Mouse (Mus musculus) kidney, postnatal 0 days (tissue): Measurements from ENCODE around the gene Agtpbp1. TPM values are rescaled to one million over a fixed set of nuclear protein-coding genes. Genes with fewer than 3 reads are reported as not detected.

Source experiments
- ATAC-seq: fragments of 200-750 bp; cut with Nextera tagmentation; replicated peaks from 2 replicates; pipeline ENCODE4 v1.8.0; 2017; ENCODE audit warnings: low read depth, moderate number of reproducible peaks, moderate TSS enrichment, moderate library complexity; ENCODE audit not compliant: low FRiP score
- DNase-seq: peaks from one replicate; pipeline ENCODE4 v3.0.0-alpha.2; 2016; ENCODE audit warnings: low spot score
- H3K27ac ChIP-seq: fragments of 300-500 bp; sonication (generic); 2 replicates; pipeline ENCODE4 v1.5.1; 2014; ENCODE audit warnings: mild to moderate bottlenecking
- H3K27me3 ChIP-seq: fragments of 300-500 bp; sonication (generic); 2 replicates; pipeline ENCODE4 v1.6.1; 2014; ENCODE audit warnings: low read length, mixed read lengths; ENCODE audit not compliant: insufficient read depth
- H3K36me3 ChIP-seq: fragments of 300-500 bp; sonication (generic); 2 replicates; pipeline ENCODE4 v1.6.1; 2014; ENCODE audit warnings: low read length, mixed read lengths; ENCODE audit not compliant: insufficient read depth
- H3K4me1 ChIP-seq: fragments of 300-500 bp; sonication (generic); replicated peaks from 2 replicates; pipeline ENCODE4 v1.6.1; 2014; ENCODE audit warnings: antibody characterized with exemption, low read length, mixed read lengths; ENCODE audit not compliant: insufficient read depth
- H3K4me2 ChIP-seq: fragments of 300-500 bp; sonication (generic); 2 replicates; pipeline ENCODE4 v1.6.1; 2014; ENCODE audit warnings: mild to moderate bottlenecking, low read length, moderate library complexity, mixed read lengths
- H3K4me3 ChIP-seq: fragments of 300-500 bp; sonication (generic); replicated peaks from 2 replicates; pipeline ENCODE4 v1.5.1; 2014; ENCODE audit warnings: low read depth, low read length
- H3K9ac ChIP-seq: fragments of 300-500 bp; sonication (generic); 2 replicates; pipeline ENCODE4 v1.6.1; 2014; ENCODE audit warnings: low read depth, low read length
- H3K9me3 ChIP-seq: fragments of 300-500 bp; sonication (generic); replicated peaks from 2 replicates; pipeline ENCODE4 v1.6.1; 2016; ENCODE audit warnings: low read length, inconsistent platforms, mixed read lengths
- CTCF ChIP-seq: IDR thresholded peaks from 2 replicates; pipeline ENCODE4 v1.5.1; 2016; ENCODE audit warnings: antibody characterized with exemption, low read depth, mild to moderate bottlenecking, moderate library complexity
- WGBS: fragments of 180-500 bp; shearing (Covaris S2); extraction: QIAGEN DNeasy Blood & Tissue Kit; methylation state at CpG from one replicate; pipeline ENCODE4 v1.1.7; 2014; 5-methylcytosine and 5-hydroxymethylcytosine counted together
- polyA plus RNA-seq: library from polyadenylated mRNA; unstranded; fragments of >200 nt; fragmentation: Nextera tagmentation; extraction: Ambion mirVana; gene quantifications from 2 replicates; pipeline ENCODE4 v1.2.1, GENCODE M21; 2015

Agtpbp1 gene
- polyA plus RNA-seq, 1 experiment from 2014 or later: 10.1 TPM

- DNase-seq (no peak), ATAC-seq (no peak)
- WGBS: 88% methylated on average over 10 of the region's 10 CpGs
- H3K9me3 ChIP-seq: no peaks in the 10 kb centered on the region
- no peak overlapping the region for H3K27ac ChIP-seq
- no peak for TF ChIP-seq CTCF
- H3K4me2 ChIP-seq: no peak overlapping the region
- H3K9ac ChIP-seq: no peak overlapping the region
- H3K4me1 ChIP-seq: peaks cover 13% of the 10 kb centered on the region; the same call in 1 of the 2 replicates
- H3K4me3 ChIP-seq: no peak overlapping the region
- H3K36me3 ChIP-seq: no peaks in the 10 kb centered on the region
- H3K27me3 ChIP-seq: no peaks in the 10 kb centered on the region
Measured at GRCm38 (mm10) chr13:59542411-59542810, 42.6 kb downstream of the Agtpbp1 start.

- Histone ChIP-seq H3K27ac (no peak overlapping the region), H3K4me1 (0 out of 2 replicates have a peak, but pooled peaks cover 3% of the 10 kb centered on the region), H3K36me3 (no peaks in the 10 kb centered on the region), H3K9me3 (no peaks in the 10 kb centered on the region), H3K27me3 (no peaks in the 10 kb centered on the region), H3K4me3 (no peak overlapping the region), H3K4me2 (no peak overlapping the region), H3K9ac (no peak overlapping the region)
- DNase-seq (no peak), ATAC-seq (no peak)
- 85% methylated on average over 5 of the region's 5 CpGs for WGBS
- no peak for TF ChIP-seq CTCF
Measured at GRCm38 (mm10) chr13:59540030-59540429, 45.0 kb downstream of the Agtpbp1 start.

GRCm38 (mm10) chr13:59538661-59539060 lies 46.4 kb downstream of the Agtpbp1 start:
- H3K36me3 ChIP-seq: no peaks in the 10 kb centered on the region
- H3K4me3 ChIP-seq: no peak overlapping the region
- no peaks in the 10 kb centered on the region for H3K4me1 ChIP-seq
- no peak for ATAC-seq
- H3K4me2 ChIP-seq: no peak overlapping the region
- TF ChIP-seq CTCF: no peak
- DNase-seq: no peak
- H3K27me3 ChIP-seq: no peaks in the 10 kb centered on the region
- no peak overlapping the region for H3K27ac ChIP-seq
- WGBS: 91% methylated on average over 5 of the region's 5 CpGs
- H3K9ac ChIP-seq: no peak overlapping the region
- H3K9me3 ChIP-seq: no peaks in the 10 kb centered on the region

- H3K27me3 ChIP-seq: no peaks in the 10 kb centered on the region
- no peaks in the 10 kb centered on the region for H3K9me3 ChIP-seq
- WGBS: 77% methylated on average over 2 of the region's 2 CpGs
- H3K4me1 ChIP-seq: no peaks in the 10 kb centered on the region
- H3K36me3 ChIP-seq: 0 out of 2 replicates have a peak, but pooled peaks cover 7% of the 10 kb centered on the region
- no peak overlapping the region for H3K4me2 ChIP-seq
- DNase-seq (no peak), ATAC-seq (no peak)
- TF ChIP-seq CTCF: no peak
- no peak overlapping the region for H3K9ac ChIP-seq
- no peak overlapping the region for H3K27ac ChIP-seq
- no peak overlapping the region for H3K4me3 ChIP-seq
Measured at GRCm38 (mm10) chr13:59536631-59537030, 48.4 kb downstream of the Agtpbp1 start.

GRCm38 (mm10) chr13:59535746-59536145 lies 49.3 kb downstream of the Agtpbp1 start:
- TF ChIP-seq CTCF: no peak
- Histone ChIP-seq H3K4me3 (no peak overlapping the region), H3K4me2 (no peak overlapping the region), H3K27me3 (no peaks in the 10 kb centered on the region), H3K4me1 (no peaks in the 10 kb centered on the region), H3K9ac (no peak overlapping the region), H3K9me3 (no peaks in the 10 kb centered on the region), H3K36me3 (peaks cover 10% of the 10 kb centered on the region; the same call in 1 of the 2 replicates), H3K27ac (no peak overlapping the region)
- WGBS: 76% methylated on average over 6 of the region's 6 CpGs
- no peak for DNase-seq
- no peak for ATAC-seq

- Histone ChIP-seq H3K4me2 (no peak overlapping the region), H3K4me3 (no peak overlapping the region), H3K4me1 (no peaks in the 10 kb centered on the region), H3K36me3 (peaks cover 13% of the 10 kb centered on the region; the same call in 1 of the 2 replicates), H3K9me3 (no peaks in the 10 kb centered on the region), H3K27me3 (no peaks in the 10 kb centered on the region), H3K27ac (no peak overlapping the region), H3K9ac (no peak overlapping the region)
- DNase-seq (no peak), ATAC-seq (no peak)
- 84% methylated on average over 4 of the region's 4 CpGs for WGBS
- no peak for TF ChIP-seq CTCF
Measured at GRCm38 (mm10) chr13:59534301-59534700, 50.7 kb downstream of the Agtpbp1 start.

GRCm38 (mm10) chr13:59533331-59533730 lies 51.7 kb downstream of the Agtpbp1 start:
- Histone ChIP-seq H3K27me3 (no peaks in the 10 kb centered on the region), H3K9ac (no peak overlapping the region), H3K4me3 (no peak overlapping the region), H3K36me3 (peaks cover 13% of the 10 kb centered on the region; the same call in 1 of the 2 replicates), H3K4me2 (no peak overlapping the region), H3K27ac (no peak overlapping the region), H3K9me3 (no peaks in the 10 kb centered on the region), H3K4me1 (no peaks in the 10 kb centered on the region)
- 73% methylated on average over 6 of the region's 6 CpGs for WGBS
- ATAC-seq (no peak), DNase-seq (no peak)
- TF ChIP-seq CTCF: no peak
